Mouse (Mus musculus): ENCODE data around the gene Pus7l. TPM values are rescaled to one million over a fixed set of nuclear protein-coding genes. Genes with fewer than 3 reads are reported as not detected.
A peak's percentile ranks its signal among the peaks of the same experiment; 100 is the strongest.

Gene Pus7l
- polyA plus RNA-seq, 1 experiment from 2014 or later = 8.9 TPM

DNA sequence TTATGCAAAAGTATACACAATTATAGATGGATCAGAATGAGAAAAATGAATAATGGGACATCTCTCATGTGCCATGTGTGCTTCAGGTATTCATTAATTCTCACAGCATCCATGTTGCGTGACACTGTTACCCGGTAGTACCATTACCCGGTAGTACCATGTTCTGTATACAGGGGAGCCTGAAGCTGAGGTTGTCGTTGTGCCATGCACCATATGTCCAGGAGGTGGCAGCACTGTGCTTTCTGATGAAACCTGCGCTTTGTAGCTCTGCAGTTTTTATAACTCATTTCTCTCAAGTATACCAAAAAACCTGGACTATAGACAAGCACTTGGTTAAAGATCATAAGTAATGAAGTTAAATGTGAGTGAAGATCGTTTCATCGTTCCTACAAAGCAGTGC, 14.1 kb upstream of the Pus7l start:
- no peaks in the 10 kb centered on the region for H3K4me1 ChIP-seq (ENCODE audit: control insufficient read depth, insufficient read depth, low read length)
- H3K36me3 ChIP-seq (ENCODE audit: control insufficient read depth, insufficient read depth, low read length) = no peaks in the 10 kb centered on the region
- H3K27ac ChIP-seq (ENCODE audit: low read length) = no peak overlapping the region
- 26% methylated on average over 7 of the region's 7 CpGs for WGBS
- no peak overlapping the region for H3K4me3 ChIP-seq (ENCODE audit: low read depth, low read length)
- no peaks in the 10 kb centered on the region for H3K27me3 ChIP-seq (ENCODE audit: control insufficient read depth, insufficient read depth, low read length)
- ATAC-seq (ENCODE audit: insufficient number of reproducible peaks, insufficient read depth, low FRiP score, low read depth) = no peak
- no peak overlapping the region for H3K4me2 ChIP-seq (replicated peaks; ENCODE audit: low read depth, low read length)
- no peak overlapping the region for H3K9ac ChIP-seq (replicated peaks; ENCODE audit: low read depth, low read length)
- H3K9me3 ChIP-seq (ENCODE audit: control insufficient read depth, low read depth, low read length) = no peaks in the 10 kb centered on the region

- H3K9ac ChIP-seq (replicated peaks; ENCODE audit: low read depth, low read length) = no peak overlapping the region
- ATAC-seq (ENCODE audit: insufficient number of reproducible peaks, insufficient read depth, low FRiP score, low read depth) = no peak
- H3K4me1 ChIP-seq (ENCODE audit: control insufficient read depth, insufficient read depth, low read length) = no peaks in the 10 kb centered on the region
- H3K27me3 ChIP-seq (ENCODE audit: control insufficient read depth, insufficient read depth, low read length) = no peaks in the 10 kb centered on the region
- WGBS = 97% methylated on average over 9 of the region's 9 CpGs
- H3K4me3 ChIP-seq (ENCODE audit: low read depth, low read length) = no peak overlapping the region
- no peaks in the 10 kb centered on the region for H3K36me3 ChIP-seq (ENCODE audit: control insufficient read depth, insufficient read depth, low read length)
- no peak overlapping the region for H3K27ac ChIP-seq (ENCODE audit: low read length)
- no peak overlapping the region for H3K4me2 ChIP-seq (replicated peaks; ENCODE audit: low read depth, low read length)
- peaks cover 6% of the 10 kb centered on the region; the same call in 1 of the 2 replicates for H3K9me3 ChIP-seq (ENCODE audit: control insufficient read depth, low read depth, low read length)
Observed at GRCm38 (mm10) chr15:94553536-94553935, 10.2 kb upstream of the Pus7l start.

DNA sequence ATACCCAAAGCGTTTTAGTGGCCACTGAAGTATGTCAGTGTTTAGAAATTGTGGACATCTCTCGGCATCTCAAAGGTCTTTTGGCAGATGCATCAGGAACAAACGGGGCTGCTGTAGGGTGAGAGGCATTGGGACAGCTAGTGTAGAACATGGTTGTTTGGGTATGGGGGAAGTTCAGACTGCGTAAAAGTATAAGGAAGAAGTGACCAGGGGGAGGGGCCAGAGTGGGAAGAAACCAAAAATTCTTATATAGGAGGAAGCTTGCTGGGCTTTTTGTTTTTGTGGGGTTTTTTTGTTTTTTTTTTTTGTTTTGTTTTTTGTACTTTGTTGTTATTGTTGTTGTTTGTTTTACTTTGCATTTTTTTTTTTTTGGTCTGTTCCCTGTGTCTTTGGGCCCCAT, 1.5 kb upstream of the Pus7l start:
- Histone ChIP-seq H3K9ac (replicated peaks; ENCODE audit: low read depth, low read length) (no peak overlapping the region), H3K9me3 (ENCODE audit: control insufficient read depth, low read depth, low read length) (peaks cover 2% of the 10 kb centered on the region; the same call in 1 of the 2 replicates), H3K4me1 (ENCODE audit: control insufficient read depth, insufficient read depth, low read length) (no peaks in the 10 kb centered on the region), H3K27me3 (ENCODE audit: control insufficient read depth, insufficient read depth, low read length) (no peaks in the 10 kb centered on the region), H3K27ac (ENCODE audit: low read length) (no peak overlapping the region), H3K4me3 (ENCODE audit: low read depth, low read length) (no peak overlapping the region), H3K4me2 (replicated peaks; ENCODE audit: low read depth, low read length) (no peak overlapping the region), H3K36me3 (ENCODE audit: control insufficient read depth, insufficient read depth, low read length) (no peaks in the 10 kb centered on the region)
- ATAC-seq (ENCODE audit: insufficient number of reproducible peaks, insufficient read depth, low FRiP score, low read depth) = no peak
- WGBS = 75% methylated on average over 4 of the region's 4 CpGs

DNA sequence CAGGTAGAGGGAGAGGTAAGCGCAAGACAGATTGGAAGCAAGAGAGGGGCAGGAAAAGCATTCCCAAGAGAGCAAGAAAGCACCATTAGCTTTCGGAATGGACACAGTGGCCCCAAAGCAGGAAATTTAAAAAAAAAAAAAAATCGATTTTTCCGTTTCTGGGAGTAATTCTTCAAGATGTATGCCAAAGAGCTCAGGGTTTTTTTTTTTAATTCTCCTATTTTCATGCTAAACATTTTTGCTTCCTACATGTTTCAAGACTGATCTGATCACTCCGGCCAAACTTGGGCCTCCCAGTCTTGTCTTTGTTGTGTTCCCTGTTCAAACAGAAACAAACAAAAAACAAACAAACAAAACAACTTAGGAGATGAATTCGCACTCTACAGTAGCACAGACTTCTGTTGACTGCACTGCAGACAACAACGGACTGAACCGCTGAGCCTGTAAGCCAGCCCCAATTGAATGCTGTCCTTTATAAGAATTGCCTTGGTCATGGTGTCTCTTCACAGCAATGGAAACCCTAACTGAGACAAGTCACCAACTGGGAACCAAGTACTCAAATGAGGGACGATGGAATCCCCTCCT, 797 bp upstream of the Pus7l start:
- no peaks in the 10 kb centered on the region for H3K9me3 ChIP-seq (ENCODE audit: control insufficient read depth, low read depth, low read length)

GRCm38 (mm10) chr15:94542567-94543408, 559 bp downstream of the Pus7l start:
- 9% methylated on average over 20 of the region's 22 CpGs for WGBS
- Histone ChIP-seq H3K4me2 (replicated peaks; ENCODE audit: low read depth, low read length) (peak overlapping the region; percentile 83), H3K4me1 (ENCODE audit: control insufficient read depth, insufficient read depth, low read length) (no peaks in the 10 kb centered on the region), H3K27ac (ENCODE audit: low read length) (no peak overlapping the region; the same call in 1 of the 2 replicates), H3K27me3 (ENCODE audit: control insufficient read depth, insufficient read depth, low read length) (no peaks in the 10 kb centered on the region), H3K4me3 (ENCODE audit: low read depth, low read length) (peak overlapping the region; percentile 83), H3K9ac (replicated peaks; ENCODE audit: low read depth, low read length) (peak overlapping the region; percentile 65), H3K36me3 (ENCODE audit: control insufficient read depth, insufficient read depth, low read length) (no peaks in the 10 kb centered on the region), H3K9me3 (ENCODE audit: control insufficient read depth, low read depth, low read length) (no peaks in the 10 kb centered on the region)
- ATAC-seq (ENCODE audit: insufficient number of reproducible peaks, insufficient read depth, low FRiP score, low read depth) = peak; percentile 83

More for the DNA sequence above, 797 bp upstream of the Pus7l start:
- Histone ChIP-seq H3K36me3 (ENCODE audit: control insufficient read depth, insufficient read depth, low read length) (no peaks in the 10 kb centered on the region), H3K27me3 (ENCODE audit: control insufficient read depth, insufficient read depth, low read length) (no peaks in the 10 kb centered on the region), H3K4me2 (replicated peaks; ENCODE audit: low read depth, low read length) (peak overlapping the region; percentile 83), H3K27ac (ENCODE audit: low read length) (peak overlapping the region; percentile 84), H3K4me1 (ENCODE audit: control insufficient read depth, insufficient read depth, low read length) (no peaks in the 10 kb centered on the region), H3K9ac (replicated peaks; ENCODE audit: low read depth, low read length) (peak overlapping the region; percentile 65), H3K4me3 (ENCODE audit: low read depth, low read length) (peak overlapping the region; percentile 83)
- WGBS = 43% methylated on average over 9 of the region's 9 CpGs
- no peak for ATAC-seq (ENCODE audit: insufficient number of reproducible peaks, insufficient read depth, low FRiP score, low read depth)

DNA sequence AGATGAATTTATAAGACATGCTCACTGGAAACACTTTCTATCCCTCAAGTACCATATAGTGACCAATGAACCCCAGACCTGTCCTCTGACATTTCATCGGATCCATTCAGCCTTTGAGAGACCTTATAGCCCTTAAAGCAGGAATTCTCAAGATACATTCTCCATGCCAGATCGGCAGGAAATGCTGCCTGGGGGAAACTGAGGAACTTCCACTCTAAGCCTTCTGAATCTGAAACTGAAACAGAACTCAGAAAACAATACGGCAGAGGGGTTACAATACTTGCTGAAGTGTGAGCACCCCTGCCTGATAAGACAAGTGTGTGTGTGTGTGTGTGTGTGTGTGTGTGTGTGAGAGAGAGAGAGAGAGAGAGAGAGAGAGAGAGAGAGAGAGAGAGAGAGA, 4.1 kb downstream of the Pus7l start:
- no peaks in the 10 kb centered on the region for H3K27me3 ChIP-seq (ENCODE audit: control insufficient read depth, insufficient read depth, low read length)
- 91% methylated on average over 3 of the region's 3 CpGs for WGBS
- H3K36me3 ChIP-seq (ENCODE audit: control insufficient read depth, insufficient read depth, low read length) = no peaks in the 10 kb centered on the region
- H3K9me3 ChIP-seq (ENCODE audit: control insufficient read depth, low read depth, low read length) = no peaks in the 10 kb centered on the region
- H3K4me3 ChIP-seq (ENCODE audit: low read depth, low read length) = no peak overlapping the region
- no peak overlapping the region for H3K4me2 ChIP-seq (replicated peaks; ENCODE audit: low read depth, low read length)
- H3K4me1 ChIP-seq (ENCODE audit: control insufficient read depth, insufficient read depth, low read length) = no peaks in the 10 kb centered on the region
- H3K9ac ChIP-seq (replicated peaks; ENCODE audit: low read depth, low read length) = no peak overlapping the region
- ATAC-seq (ENCODE audit: insufficient number of reproducible peaks, insufficient read depth, low FRiP score, low read depth) = no peak
- no peak overlapping the region for H3K27ac ChIP-seq (ENCODE audit: low read length)

DNA sequence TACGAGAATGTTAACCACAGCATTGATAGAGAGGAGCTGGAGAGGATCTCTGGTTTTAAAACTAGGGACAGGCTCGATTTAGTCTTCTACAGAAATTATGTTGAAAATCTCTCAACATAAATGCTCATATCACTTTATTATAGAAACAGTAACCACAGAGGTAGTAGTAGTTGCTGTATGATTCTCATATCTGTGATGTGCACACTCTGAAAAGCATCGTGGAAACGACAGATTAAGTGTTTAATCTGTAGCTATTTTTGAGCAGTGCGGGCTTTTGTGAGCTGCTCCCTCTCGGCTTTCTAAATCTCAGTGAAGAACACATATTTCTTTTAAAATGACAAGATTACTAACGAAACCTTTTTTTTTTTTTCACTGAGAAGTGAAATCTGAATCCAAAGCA, 7.8 kb downstream of the Pus7l start:
- Histone ChIP-seq H3K9ac (replicated peaks; ENCODE audit: low read depth, low read length) (no peak overlapping the region), H3K4me2 (replicated peaks; ENCODE audit: low read depth, low read length) (no peak overlapping the region), H3K4me1 (ENCODE audit: control insufficient read depth, insufficient read depth, low read length) (no peaks in the 10 kb centered on the region), H3K9me3 (ENCODE audit: control insufficient read depth, low read depth, low read length) (no peaks in the 10 kb centered on the region), H3K4me3 (ENCODE audit: low read depth, low read length) (no peak overlapping the region), H3K27me3 (ENCODE audit: control insufficient read depth, insufficient read depth, low read length) (no peaks in the 10 kb centered on the region), H3K27ac (ENCODE audit: low read length) (no peak overlapping the region), H3K36me3 (ENCODE audit: control insufficient read depth, insufficient read depth, low read length) (no peaks in the 10 kb centered on the region)
- ATAC-seq (ENCODE audit: insufficient number of reproducible peaks, insufficient read depth, low FRiP score, low read depth) = no peak
- 76% methylated on average over 7 of the region's 7 CpGs for WGBS

GRCm38 (mm10) chr15:94532956-94533355, 10.4 kb downstream of the Pus7l start:
- no peaks in the 10 kb centered on the region for H3K27me3 ChIP-seq (ENCODE audit: control insufficient read depth, insufficient read depth, low read length)
- no peak overlapping the region for H3K4me3 ChIP-seq (ENCODE audit: low read depth, low read length)
- H3K27ac ChIP-seq (ENCODE audit: low read length) = no peak overlapping the region
- H3K9me3 ChIP-seq (ENCODE audit: control insufficient read depth, low read depth, low read length) = no peaks in the 10 kb centered on the region
- H3K4me2 ChIP-seq (replicated peaks; ENCODE audit: low read depth, low read length) = no peak overlapping the region
- no peaks in the 10 kb centered on the region for H3K4me1 ChIP-seq (ENCODE audit: control insufficient read depth, insufficient read depth, low read length)
- H3K36me3 ChIP-seq (ENCODE audit: control insufficient read depth, insufficient read depth, low read length) = no peaks in the 10 kb centered on the region; the same call in 1 of the 2 replicates
- H3K9ac ChIP-seq (replicated peaks; ENCODE audit: low read depth, low read length) = no peak overlapping the region
- no peak for ATAC-seq (ENCODE audit: insufficient number of reproducible peaks, insufficient read depth, low FRiP score, low read depth)
- WGBS = 70% methylated on average over 6 of the region's 6 CpGs

Data from stomach, embryonic 14.5 days (tissue).